Mouse (Mus musculus): ENCODE measurements around the gene Cmbl. TPM values are rescaled to one million over a fixed set of nuclear protein-coding genes. Genes with fewer than 3 reads are reported as not detected.
"Not testable (repeated sequence)": the region's sequence is repeated elsewhere in the genome, so short reads cannot be mapped to it uniquely, and the experiment has no call there.

The Cmbl gene
- polyA plus RNA-seq, 1 experiment from 2014 or later, result 3.5 TPM

- WGBS (ENCODE audit: missing documents), result 91% methylated on average over 6 of the region's 6 CpGs
- H3K36me3 ChIP-seq (ENCODE audit: inconsistent target), result no peaks in the 10 kb centered on the region
- no peak overlapping the region for H3K4me3 ChIP-seq (ENCODE audit: inconsistent target)
- H3K27ac ChIP-seq, result no peak overlapping the region
- no peaks in the 10 kb centered on the region for H3K79me2 ChIP-seq (ENCODE audit: inconsistent target)
Observed at GRCm38 (mm10) chr15:31561390-31561789, 3.8 kb upstream of the Cmbl start.

GRCm38 (mm10) chr15:31561976-31562375 is 3.2 kb upstream of the Cmbl start:
- Histone ChIP-seq H3K4me3 (ENCODE audit: inconsistent target) (no peak overlapping the region), H3K79me2 (ENCODE audit: inconsistent target) (no peaks in the 10 kb centered on the region), H3K36me3 (ENCODE audit: inconsistent target) (no peaks in the 10 kb centered on the region), H3K27ac (no peak overlapping the region)
- 98% methylated on average over 4 of the region's 4 CpGs for WGBS (ENCODE audit: missing documents)

- Histone ChIP-seq H3K79me2 (ENCODE audit: inconsistent target) (no peaks in the 10 kb centered on the region), H3K36me3 (ENCODE audit: inconsistent target) (no peaks in the 10 kb centered on the region), H3K27ac (no peak overlapping the region), H3K4me3 (ENCODE audit: inconsistent target) (no peak overlapping the region)
- WGBS (ENCODE audit: missing documents), result 84% methylated on average over 7 of the region's 8 CpGs
Observed at GRCm38 (mm10) chr15:31562847-31563246, 2.3 kb upstream of the Cmbl start.

- Histone ChIP-seq H3K4me3 (ENCODE audit: inconsistent target) (no peak overlapping the region), H3K36me3 (ENCODE audit: inconsistent target) (no peaks in the 10 kb centered on the region), H3K79me2 (ENCODE audit: inconsistent target) (no peaks in the 10 kb centered on the region), H3K27ac (peak overlapping the region; percentile 48)
- WGBS (ENCODE audit: missing documents), result 52% methylated on average over 19 of the region's 19 CpGs
Observed at GRCm38 (mm10) chr15:31563577-31564546, 1.3 kb upstream of the Cmbl start.

GRCm38 (mm10) chr15:31565786-31566185 is 597 bp downstream of the Cmbl start:
- no peaks in the 10 kb centered on the region for H3K36me3 ChIP-seq (ENCODE audit: inconsistent target)
- no peak overlapping the region for H3K4me3 ChIP-seq (ENCODE audit: inconsistent target)
- peak overlapping the region; percentile 48 for H3K27ac ChIP-seq
- H3K79me2 ChIP-seq (ENCODE audit: inconsistent target), result no peaks in the 10 kb centered on the region
- 42% methylated on average over 1 of the region's 1 CpGs for WGBS (ENCODE audit: missing documents)

- H3K36me3 ChIP-seq (ENCODE audit: inconsistent target), result no peaks in the 10 kb centered on the region
- 64% methylated on average over 3 of the region's 7 CpGs for WGBS (ENCODE audit: missing documents)
- no peak overlapping the region for H3K4me3 ChIP-seq (ENCODE audit: inconsistent target)
- no peaks in the 10 kb centered on the region for H3K79me2 ChIP-seq (ENCODE audit: inconsistent target)
- no peak overlapping the region for H3K27ac ChIP-seq
Observed at GRCm38 (mm10) chr15:31567431-31567830, 2.2 kb downstream of the Cmbl start.

- WGBS (ENCODE audit: missing documents), result 86% methylated on average over 12 of the region's 12 CpGs
- no peak overlapping the region for H3K27ac ChIP-seq
- no peaks in the 10 kb centered on the region for H3K36me3 ChIP-seq (ENCODE audit: inconsistent target)
- H3K4me3 ChIP-seq (ENCODE audit: inconsistent target), result no peak overlapping the region
- H3K79me2 ChIP-seq (ENCODE audit: inconsistent target), result no peaks in the 10 kb centered on the region
Observed at GRCm38 (mm10) chr15:31568581-31568996, 3.4 kb downstream of the Cmbl start.

- no peak overlapping the region for H3K4me3 ChIP-seq (ENCODE audit: inconsistent target)
- no peak overlapping the region for H3K27ac ChIP-seq
Observed at GRCm38 (mm10) chr15:31569325-31570022, 4.3 kb downstream of the Cmbl start.

GRCm38 (mm10) chr15:31570959-31571358 is 5.8 kb downstream of the Cmbl start:
- Histone ChIP-seq H3K36me3 (ENCODE audit: inconsistent target) (no peaks in the 10 kb centered on the region), H3K79me2 (ENCODE audit: inconsistent target) (no peaks in the 10 kb centered on the region), H3K27ac (no peak overlapping the region), H3K4me3 (ENCODE audit: inconsistent target) (no peak overlapping the region)
- WGBS (ENCODE audit: missing documents), result 52% methylated on average over 8 of the region's 8 CpGs

More at GRCm38 (mm10) chr15:31569325-31570022, 4.3 kb downstream of the Cmbl start:
- WGBS (ENCODE audit: missing documents), result 79% methylated on average over 9 of the region's 9 CpGs
- no peaks in the 10 kb centered on the region for H3K36me3 ChIP-seq (ENCODE audit: inconsistent target)
- H3K79me2 ChIP-seq (ENCODE audit: inconsistent target), result no peaks in the 10 kb centered on the region

- WGBS (ENCODE audit: missing documents), result 83% methylated on average over 16 of the region's 16 CpGs
- H3K4me3 ChIP-seq (ENCODE audit: inconsistent target), result no peak overlapping the region
- H3K36me3 ChIP-seq (ENCODE audit: inconsistent target), result no peaks in the 10 kb centered on the region
- no peaks in the 10 kb centered on the region for H3K79me2 ChIP-seq (ENCODE audit: inconsistent target)
- H3K27ac ChIP-seq, result 0 out of 2 replicates have a peak overlapping the region, but pooled peaks have one; percentile 10
Observed at GRCm38 (mm10) chr15:31571906-31572722, 6.9 kb downstream of the Cmbl start.

GRCm38 (mm10) chr15:31573287-31573686 is 8.1 kb downstream of the Cmbl start:
- Histone ChIP-seq H3K79me2 (ENCODE audit: inconsistent target) (no peaks in the 10 kb centered on the region), H3K4me3 (ENCODE audit: inconsistent target) (no peak overlapping the region), H3K27ac (no peak overlapping the region), H3K36me3 (ENCODE audit: inconsistent target) (no peaks in the 10 kb centered on the region)
- WGBS (ENCODE audit: missing documents), result 94% methylated on average over 4 of the region's 4 CpGs

GRCm38 (mm10) chr15:31573692-31574091 is 8.5 kb downstream of the Cmbl start:
- no peaks in the 10 kb centered on the region for H3K79me2 ChIP-seq (ENCODE audit: inconsistent target)
- no peaks in the 10 kb centered on the region for H3K36me3 ChIP-seq (ENCODE audit: inconsistent target)
- no peak overlapping the region for H3K27ac ChIP-seq
- H3K4me3 ChIP-seq (ENCODE audit: inconsistent target), result no peak overlapping the region

- 88% methylated on average over 5 of the region's 5 CpGs for WGBS (ENCODE audit: missing documents)
- no peaks in the 10 kb centered on the region for H3K79me2 ChIP-seq (ENCODE audit: inconsistent target)
- no peaks in the 10 kb centered on the region for H3K36me3 ChIP-seq (ENCODE audit: inconsistent target)
- no peak overlapping the region for H3K27ac ChIP-seq
- H3K4me3 ChIP-seq (ENCODE audit: inconsistent target), result no peak overlapping the region
Observed at GRCm38 (mm10) chr15:31576076-31576475, 10.9 kb downstream of the Cmbl start.

GRCm38 (mm10) chr15:31581086-31581485 is 15.9 kb downstream of the Cmbl start:
- WGBS (ENCODE audit: missing documents), result 87% methylated on average over 2 of the region's 2 CpGs
- H3K36me3 ChIP-seq (ENCODE audit: inconsistent target); H3K27ac ChIP-seq; H3K4me3 ChIP-seq (ENCODE audit: inconsistent target); H3K79me2 ChIP-seq (ENCODE audit: inconsistent target): not testable (repeated sequence)

All from macrophage (primary cell).